Mouse (Mus musculus): Measurements from ENCODE around the gene Ddx3y. TPM values are rescaled to one million over a fixed set of nuclear protein-coding genes. Genes with fewer than 3 reads are reported as not detected.

Gene Ddx3y
- polyA plus RNA-seq, 1 experiment from 2014 or later, result 47.8 TPM

Other genes starting within 250 kb of the Ddx3y start
- 0.07 and 31.0 TPM in 2 replicates for gene Uty, start 40.9 kb downstream of the Ddx3y start, polyA plus RNA-seq (2014; fragmentation: Nextera tagmentation; extraction: Ambion mirVana)
- gene Usp9y, start 173.2 kb upstream of the Ddx3y start, polyA plus RNA-seq (2014; fragmentation: Nextera tagmentation; extraction: Ambion mirVana), result not detected in 2 replicates